7 mouse cellular contexts compared by ENCODE assay signal in the genomic region with DNA sequence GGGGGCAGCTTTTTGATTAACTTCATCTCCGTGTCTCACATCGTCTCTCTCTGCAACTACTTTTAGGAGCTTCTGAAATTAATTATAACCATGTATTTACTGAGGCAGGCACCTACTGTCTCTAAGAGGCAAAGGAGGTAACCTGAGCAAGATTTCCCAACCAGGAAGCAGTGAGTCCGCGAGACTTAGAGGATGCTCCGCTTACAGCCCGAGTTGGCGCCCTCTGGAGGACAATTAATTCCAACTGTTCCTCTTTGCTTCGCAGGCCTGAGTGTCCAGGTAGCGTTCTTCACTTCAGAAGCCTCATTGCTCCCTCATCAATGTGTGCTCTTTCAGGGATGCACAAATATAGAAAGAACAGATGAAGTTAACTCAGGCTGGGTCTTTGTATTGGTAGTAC.
DNase-seq lines count a peak whose midpoint lies in the region; ATAC-seq and TF ChIP-seq lines count a peak whose summit lies in the region.

No protein-coding gene starts in this region.

- peak overlapping the region; percentile 32 for H3K4me2 ChIP-seq in embryonic facial prominence, embryonic 13.5 days

- no peak overlapping the region for H3K9ac ChIP-seq in ES-E14 (ENCODE audit: insufficient read depth, low read depth, low read length, poor library complexity, severe bottlenecking)
- no peak overlapping the region for H3K9ac ChIP-seq in embryonic facial prominence, embryonic 13.5 days

- peak; percentile 84 for TF ChIP-seq CTCF in left cerebral cortex, adult 2 months (IDR thresholded peaks at IDR 0.05)

- no peak for ATAC-seq in embryonic facial prominence, embryonic 13.5 days (ENCODE audit: insufficient number of reproducible peaks, insufficient read depth, low FRiP score, low TSS enrichment, low read depth)

- WGBS in embryonic facial prominence, embryonic 13.5 days, result 11% methylated on average over 9 of the region's 9 CpGs

- H3K4me3 ChIP-seq in ES-E14 (ENCODE audit: insufficient read depth in 1 of 2, low read depth in 1 of 2, low read length in 2 of 2, poor library complexity in 1 of 2, severe bottlenecking in 1 of 2), result peak overlapping the region in 1 of 2 experiments; percentile 41; a peak in 2 of 4 replicates
- no peak overlapping the region for H3K4me3 ChIP-seq in embryonic facial prominence, embryonic 13.5 days
- H3K4me3 ChIP-seq in left cerebral cortex, adult 2 months, result no peak overlapping the region
- peak overlapping the region; percentile 59 for H3K4me3 ChIP-seq in megakaryocyte, embryonic 14.5 days (replicated peaks)

- H3K27me3 ChIP-seq in embryonic facial prominence, embryonic 13.5 days, result no peaks in the 10 kb centered on the region
- H3K27me3 ChIP-seq in megakaryocyte, embryonic 14.5 days (replicated peaks), result peaks cover 11% of the 10 kb centered on the region

- peaks cover 0 to 4% of the 10 kb centered on the region in 2 experiments; a peak in 2 of 4 replicates for H3K4me1 ChIP-seq in ES-E14 (ENCODE audit: control insufficient read depth in 2 of 2, insufficient read depth in 2 of 2, low read length in 2 of 2, poor library complexity in 1 of 2)
- H3K4me1 ChIP-seq in embryonic facial prominence, embryonic 13.5 days, result peaks cover 12% of the 10 kb centered on the region
- peaks cover 9% of the 10 kb centered on the region; the same call in 1 of the 2 replicates for H3K4me1 ChIP-seq in megakaryocyte, embryonic 14.5 days

- H3K36me3 ChIP-seq in ES-E14 (ENCODE audit: control insufficient read depth, insufficient read depth, low read length, poor library complexity, severe bottlenecking), result no peaks in the 10 kb centered on the region
- H3K36me3 ChIP-seq in embryonic facial prominence, embryonic 13.5 days, result no peaks in the 10 kb centered on the region
- no peaks in the 10 kb centered on the region for H3K36me3 ChIP-seq in megakaryocyte, embryonic 14.5 days (replicated peaks; ENCODE audit: low read length)

- intact Hi-C loops in heart, postnatal 14 days (cut with DNase I), result loop anchor here (2.0 to 5.0 kb wide), 3 partner anchors 182 to 419 kb away; no protein-coding TSS in a partner anchor
- intact Hi-C loops in left cerebral cortex, adult 2 months (cut with DNase I), result loop anchor here (2.0 kb wide), 2 partner anchors 201 to 419 kb away; no protein-coding TSS in a partner anchor

- H3K9me3 ChIP-seq in ES-E14 (ENCODE audit: control insufficient read depth, insufficient read depth, low read depth, low read length), result no peaks in the 10 kb centered on the region
- no peaks in the 10 kb centered on the region for H3K9me3 ChIP-seq in embryonic facial prominence, embryonic 13.5 days
- no peaks in the 10 kb centered on the region for H3K9me3 ChIP-seq in megakaryocyte, embryonic 14.5 days

- in situ Hi-C loops in ES-E14 (cut with MboI; ENCODE audit: low sequenced_read_pairs in 2 of 2, unreplicated experiment in 2 of 2), result no loop called here

- DNase-seq in ES-E14 (ENCODE audit: low read depth, low spot score), result peak; percentile 72
- DNase-seq in adrenal gland, postnatal 14 days, result peak; percentile 73
- DNase-seq in heart, postnatal 14 days, result peak; percentile 66 to 80
- peak; percentile 53 to 64 for DNase-seq in left cerebral cortex, adult 2 months (ENCODE audit: extremely low spot score in 1 of 2, low spot score in 2 of 2)
- peak; percentile 45 to 77 for DNase-seq in spleen, postnatal 4 days (ENCODE audit: low spot score in 2 of 2)

- H3K27ac ChIP-seq in ES-E14 (ENCODE audit: insufficient read depth, low read depth, low read length, poor library complexity, severe bottlenecking), result no peak overlapping the region
- H3K27ac ChIP-seq in embryonic facial prominence, embryonic 13.5 days, result no peak overlapping the region
- no peak overlapping the region for H3K27ac ChIP-seq in left cerebral cortex, adult 2 months

TF ChIP-seq in ES-E14, 5 proteins besides CTCF, POLR2A, EP300 and RAD21:
- no peak for TF ChIP-seq ZNF384 (IDR thresholded peaks at IDR 0.05; ENCODE audit: low read depth, low read length)
- 0 out of 2 replicates have a peak, but pooled peaks have one; percentile 47 for TF ChIP-seq CHD2 (IDR thresholded peaks at IDR 0.05; ENCODE audit: low read depth, low read length)
